Mouse (Mus musculus): Measurements from ENCODE around the gene Foxn3.
A peak's percentile ranks its signal among the peaks of the same experiment; 100 is the strongest.

Foxn3 gene

GRCm38 (mm10) chr12:99391942-99392880, 171.2 kb downstream of the Foxn3 start:
- peak; percentile 97 to 99 for DNase-seq (ENCODE audit: low read depth in 2 of 2, low spot score in 2 of 2)

- no peak for DNase-seq (ENCODE audit: low read depth in 2 of 2, low spot score in 2 of 2)
Measured at GRCm38 (mm10) chr12:99390429-99390828, 173.0 kb downstream of the Foxn3 start.

GRCm38 (mm10) chr12:99389244-99389643, 174.1 kb downstream of the Foxn3 start:
- DNase-seq (ENCODE audit: low read depth in 2 of 2, low spot score in 2 of 2), result no peak

- DNase-seq (ENCODE audit: low read depth in 2 of 2, low spot score in 2 of 2), result no peak
Measured at GRCm38 (mm10) chr12:99385897-99386834, 177.2 kb downstream of the Foxn3 start.

GRCm38 (mm10) chr12:99385073-99385472, 178.3 kb downstream of the Foxn3 start:
- no peak for DNase-seq (ENCODE audit: low read depth in 2 of 2, low spot score in 2 of 2)

- DNase-seq (ENCODE audit: low read depth in 2 of 2, low spot score in 2 of 2), result no peak
Measured at GRCm38 (mm10) chr12:99381317-99381716, 182.1 kb downstream of the Foxn3 start.

GRCm38 (mm10) chr12:99380855-99381262, 182.5 kb downstream of the Foxn3 start:
- DNase-seq (ENCODE audit: low read depth in 2 of 2, low spot score in 2 of 2), result no peak

- no peak for DNase-seq (ENCODE audit: low read depth in 2 of 2, low spot score in 2 of 2)
Measured at GRCm38 (mm10) chr12:99380124-99380523, 183.3 kb downstream of the Foxn3 start.

- no peak for DNase-seq (ENCODE audit: low read depth in 2 of 2, low spot score in 2 of 2)
Measured at GRCm38 (mm10) chr12:99378284-99378683, 185.1 kb downstream of the Foxn3 start.

- DNase-seq (ENCODE audit: low read depth in 2 of 2, low spot score in 2 of 2), result no peak
Measured at GRCm38 (mm10) chr12:99377705-99378104, 185.7 kb downstream of the Foxn3 start.

GRCm38 (mm10) chr12:99377069-99377468, 186.3 kb downstream of the Foxn3 start:
- no peak for DNase-seq (ENCODE audit: low read depth in 2 of 2, low spot score in 2 of 2)

- no peak for DNase-seq (ENCODE audit: low read depth in 2 of 2, low spot score in 2 of 2)
Measured at GRCm38 (mm10) chr12:99375878-99376454, 187.4 kb downstream of the Foxn3 start.

- no peak for DNase-seq (ENCODE audit: low read depth in 2 of 2, low spot score in 2 of 2)
Measured at GRCm38 (mm10) chr12:99375426-99375825, 188.0 kb downstream of the Foxn3 start.

- no peak for DNase-seq (ENCODE audit: low read depth in 2 of 2, low spot score in 2 of 2)
Measured at GRCm38 (mm10) chr12:99374099-99374600, 189.2 kb downstream of the Foxn3 start.

GRCm38 (mm10) chr12:99373584-99373983, 189.8 kb downstream of the Foxn3 start:
- no peak for DNase-seq (ENCODE audit: low read depth in 2 of 2, low spot score in 2 of 2)

- DNase-seq (ENCODE audit: low read depth in 2 of 2, low spot score in 2 of 2), result no peak
Measured at GRCm38 (mm10) chr12:99371500-99371899, 191.9 kb downstream of the Foxn3 start.

- no peak for DNase-seq (ENCODE audit: low read depth in 2 of 2, low spot score in 2 of 2)
Measured at GRCm38 (mm10) chr12:99368251-99368650, 195.1 kb downstream of the Foxn3 start.

- no peak for DNase-seq (ENCODE audit: low read depth in 2 of 2, low spot score in 2 of 2)
Measured at GRCm38 (mm10) chr12:99365999-99366398, 197.4 kb downstream of the Foxn3 start.

- no peak for DNase-seq (ENCODE audit: low read depth in 2 of 2, low spot score in 2 of 2)
Measured at GRCm38 (mm10) chr12:99364201-99364600, 199.2 kb downstream of the Foxn3 start.

GRCm38 (mm10) chr12:99363024-99363423, 200.4 kb downstream of the Foxn3 start:
- no peak for DNase-seq (ENCODE audit: low read depth in 2 of 2, low spot score in 2 of 2)

- no peak for DNase-seq (ENCODE audit: low read depth in 2 of 2, low spot score in 2 of 2)
Measured at GRCm38 (mm10) chr12:99361752-99362132, 201.6 kb downstream of the Foxn3 start.
